Mouse (Mus musculus) ovary, postnatal 36 days (tissue): ENCODE data around the gene Msgn1.

ENCODE experiments used
- DNase-seq: peaks from one replicate; pipeline ENCODE4 v3.0.0; 2022; ENCODE audit warnings: low spot score, mixed read lengths

Gene Msgn1

DNA sequence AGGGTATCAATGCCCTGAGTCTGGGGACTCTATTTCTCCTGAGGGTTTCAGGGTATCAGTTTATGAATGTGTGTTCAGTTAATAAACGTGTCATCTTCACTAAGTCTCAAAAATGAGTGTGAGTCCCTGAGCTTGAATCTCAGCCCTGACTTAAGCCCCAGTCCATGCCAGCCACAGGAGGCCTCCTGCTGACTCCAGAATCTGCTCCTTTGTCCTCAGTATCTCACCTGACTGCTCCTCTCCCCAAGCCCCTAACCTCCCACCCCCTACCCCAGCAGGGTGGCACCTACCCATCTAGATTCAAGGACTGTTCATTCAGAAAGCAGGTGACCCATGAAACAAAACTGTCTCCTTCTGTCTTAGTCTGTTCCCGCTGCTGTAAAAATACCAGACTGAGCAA lies 10.2 kb downstream of the Msgn1 start:
- DNase-seq: no peak

DNA sequence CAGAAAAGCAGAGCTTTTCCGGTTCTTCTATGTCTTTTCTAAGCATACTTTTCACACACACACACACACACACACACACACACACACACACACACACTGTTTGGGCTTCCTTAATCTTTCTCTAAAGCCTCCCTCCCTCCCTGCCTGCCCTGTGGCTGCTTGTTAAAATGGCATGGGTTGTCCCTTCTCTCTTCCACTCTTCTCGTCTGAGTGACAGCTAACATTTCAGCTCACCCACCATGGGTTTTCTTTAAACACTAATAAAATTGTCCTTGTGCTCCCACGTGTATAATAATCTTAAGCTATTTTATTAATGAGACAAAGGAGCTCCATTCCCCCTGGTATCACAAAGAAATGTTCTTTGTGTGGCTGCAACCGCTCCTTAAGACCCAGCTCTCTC lies 10.7 kb downstream of the Msgn1 start:
- no peak for DNase-seq

DNA sequence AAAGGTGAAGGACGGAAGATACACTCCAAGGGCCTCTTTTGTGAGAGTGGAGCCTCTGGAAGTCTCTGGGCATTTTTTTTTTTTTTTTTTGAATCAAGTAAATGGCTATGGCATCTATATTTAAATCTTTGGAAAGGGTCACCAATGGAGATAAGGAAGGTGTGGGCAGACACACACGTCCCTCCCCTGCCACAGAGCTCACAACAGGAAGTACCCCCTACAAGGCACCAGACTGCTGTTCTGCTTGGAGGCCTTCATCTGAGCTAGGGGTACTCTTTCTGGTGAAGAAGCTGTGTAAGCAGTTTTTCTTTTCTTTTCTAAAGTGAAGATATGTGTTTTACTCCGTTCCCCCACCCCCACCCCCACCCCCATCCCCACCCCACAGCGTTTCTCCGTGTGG lies 11.9 kb downstream of the Msgn1 start:
- DNase-seq: no peak

DNA sequence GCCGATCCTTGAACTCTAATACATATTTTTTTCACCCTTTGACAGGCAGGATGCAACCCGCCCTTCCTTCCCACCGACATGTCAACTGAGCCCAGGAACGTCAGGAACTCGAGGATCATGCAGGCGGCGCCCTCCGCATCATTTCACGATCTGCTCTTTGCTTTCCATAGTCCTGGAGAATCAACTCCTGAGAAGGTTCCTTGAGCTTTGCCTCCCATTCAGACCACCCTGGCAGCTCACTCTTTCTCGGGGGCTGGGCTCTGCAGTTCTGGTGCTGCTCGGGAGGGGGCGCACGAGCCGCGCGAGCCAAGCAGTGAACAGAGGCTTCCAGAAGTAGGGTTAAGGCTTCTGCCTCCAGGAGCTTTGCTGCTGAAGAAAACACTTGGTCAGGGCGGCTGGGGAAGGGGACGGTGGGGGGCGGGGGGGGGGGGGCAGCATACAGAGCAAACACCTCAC lies 12.6 kb downstream of the Msgn1 start:
- peak; percentile 82 for DNase-seq

DNA sequence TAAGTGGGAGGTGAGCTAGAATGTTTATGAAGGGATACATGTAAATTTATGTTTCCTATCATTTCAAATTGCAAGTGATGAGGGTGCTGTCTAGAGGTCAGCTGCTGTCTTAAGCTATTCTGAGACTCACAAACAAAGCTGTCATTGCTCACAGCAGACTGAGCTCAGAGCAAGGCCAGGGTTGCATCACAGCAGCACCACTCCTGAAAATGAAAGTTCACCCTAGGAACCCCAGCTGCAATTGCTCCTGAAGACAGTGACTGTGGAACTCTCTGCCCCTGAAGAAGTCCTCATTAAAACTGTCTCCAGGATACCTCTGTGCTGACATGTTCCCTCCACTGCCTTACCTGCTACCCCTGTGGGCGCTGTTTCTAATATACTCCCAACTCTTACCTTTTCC lies 13.7 kb downstream of the Msgn1 start:
- no peak for DNase-seq

DNA sequence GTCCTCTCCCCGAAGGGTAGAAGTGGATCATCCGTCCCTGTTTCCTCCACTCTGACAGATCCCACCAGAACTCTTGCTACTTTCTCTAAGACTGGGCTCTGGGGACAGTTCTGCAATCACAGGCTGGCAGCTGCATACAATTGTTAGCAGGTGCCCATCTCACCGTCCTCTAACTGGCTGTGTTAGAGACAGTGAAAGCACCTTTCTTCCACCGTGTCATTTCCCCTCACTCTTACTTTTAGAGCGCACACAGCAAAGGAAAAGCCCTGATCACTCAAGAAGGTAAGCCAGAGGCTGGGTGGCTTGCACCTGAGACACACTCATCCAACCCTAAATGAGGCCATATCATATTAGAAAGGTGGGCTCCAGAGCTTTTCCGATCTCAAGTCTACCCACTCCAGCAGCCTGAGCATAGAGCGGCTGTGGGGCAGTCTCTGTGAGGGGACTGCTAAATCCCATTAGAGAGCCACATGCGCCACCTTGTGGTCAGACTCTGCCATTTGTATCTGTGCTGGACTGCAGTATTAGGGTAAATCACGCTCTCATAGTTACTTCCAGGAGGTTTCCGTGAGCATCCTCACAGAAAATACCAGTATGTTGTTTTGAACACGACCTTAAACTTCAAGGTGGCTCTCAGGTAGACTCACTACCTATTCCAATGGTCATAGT lies 30.2 kb downstream of the Msgn1 start:
- peak; percentile 84 for DNase-seq

DNA sequence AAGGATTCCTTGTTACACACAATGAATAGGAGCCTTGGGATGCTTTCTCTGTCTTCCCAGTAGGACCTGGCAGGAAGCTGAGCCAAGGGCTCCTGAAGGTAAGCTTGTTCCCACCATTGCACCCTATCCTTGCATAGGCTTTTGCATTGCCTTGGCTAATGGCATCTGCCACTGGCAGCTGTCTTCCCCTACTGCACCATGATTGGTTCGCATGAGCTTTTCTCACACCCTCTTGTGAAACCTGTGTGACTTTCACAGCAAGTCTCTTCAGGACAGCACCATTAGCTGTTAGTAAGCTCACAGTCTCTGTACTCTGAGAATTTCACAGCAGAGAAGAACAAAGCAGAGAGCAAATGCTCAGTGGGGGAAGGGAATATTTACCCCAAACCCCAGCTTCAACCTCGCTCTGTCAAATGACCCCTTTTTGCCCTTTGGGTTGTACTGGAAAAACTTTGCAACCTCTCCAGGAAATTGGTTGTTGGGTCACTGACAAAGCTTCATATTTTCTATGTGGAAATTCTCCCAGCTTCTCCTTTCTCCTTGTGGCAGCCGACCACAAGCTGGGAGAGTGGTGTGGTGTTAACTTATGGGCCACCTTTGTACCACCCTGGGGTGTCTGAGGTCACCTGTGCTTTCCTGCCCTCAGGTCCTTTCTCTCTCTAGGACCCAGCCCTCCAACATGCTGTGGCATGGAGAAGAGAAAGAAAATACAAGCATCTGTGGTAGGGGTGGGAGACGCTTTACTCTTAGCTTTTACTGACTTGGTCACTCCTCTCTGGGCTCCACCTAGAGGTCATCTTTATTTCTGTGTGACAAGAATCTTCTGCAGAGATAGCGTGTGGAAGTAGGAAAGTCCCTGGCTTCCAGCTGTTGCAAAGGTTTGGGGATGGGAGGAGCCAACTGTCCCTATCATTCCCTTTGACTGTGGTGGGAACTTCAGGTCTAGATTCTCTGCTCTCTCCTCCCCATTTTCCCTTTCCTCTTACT lies 31.1 kb downstream of the Msgn1 start:
- DNase-seq: no peak

DNA sequence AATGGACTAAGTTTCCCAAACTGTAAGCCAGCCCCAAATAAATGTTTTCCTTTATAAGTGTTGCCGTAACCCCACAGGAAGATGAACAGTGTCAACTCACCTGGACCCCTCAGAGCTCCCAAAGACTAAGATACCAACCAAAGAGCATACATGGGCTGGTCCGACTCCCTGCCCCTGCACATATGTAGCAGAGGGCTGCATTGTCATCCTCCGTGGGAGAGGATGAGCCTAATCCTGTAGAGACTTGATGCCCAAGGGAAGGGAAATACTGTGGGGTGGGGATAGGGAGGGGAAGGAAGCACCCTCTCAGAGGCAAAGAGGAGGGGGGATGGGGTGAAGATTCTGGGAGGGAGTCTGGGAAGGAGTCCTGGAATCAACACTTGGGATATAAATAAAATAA lies 50.1 kb downstream of the Msgn1 start:
- no peak for DNase-seq
